Mouse (Mus musculus): ENCODE results near the gene Vav2. TPM values are rescaled to one million over a fixed set of nuclear protein-coding genes. Genes with fewer than 3 reads are reported as not detected.

Gene Vav2
- polyA plus RNA-seq, 1 experiment from 2014 or later = 3.2 TPM

- Histone ChIP-seq H3K36me3 (peaks cover 12% of the 10 kb centered on the region; the same call in 1 of the 2 replicates), H3K4me3 (replicated peaks) (no peak overlapping the region), H3K4me2 (no peak overlapping the region), H3K9me3 (replicated peaks) (no peaks in the 10 kb centered on the region), H3K9ac (no peak overlapping the region), H3K27ac (no peak overlapping the region), H3K27me3 (no peaks in the 10 kb centered on the region), H3K4me1 (replicated peaks) (no peaks in the 10 kb centered on the region)
- 73% methylated on average over 7 of the region's 7 CpGs for WGBS (ENCODE audit: insufficient replicate concordance)
- DNase-seq (no peak), ATAC-seq (ENCODE audit: low read depth) (no peak)
Measured at GRCm38 (mm10) chr2:27223012-27223421, 203.8 kb downstream of the Vav2 start.

GRCm38 (mm10) chr2:27218569-27218968, 208.3 kb downstream of the Vav2 start:
- ATAC-seq (ENCODE audit: low read depth) (no peak), DNase-seq (no peak)
- 79% methylated on average over 8 of the region's 8 CpGs for WGBS (ENCODE audit: insufficient replicate concordance)
- Histone ChIP-seq H3K9ac (no peak overlapping the region), H3K4me2 (no peak overlapping the region), H3K27me3 (no peaks in the 10 kb centered on the region), H3K27ac (no peak overlapping the region), H3K4me3 (replicated peaks) (no peak overlapping the region), H3K9me3 (replicated peaks) (no peaks in the 10 kb centered on the region), H3K4me1 (replicated peaks) (no peaks in the 10 kb centered on the region), H3K36me3 (peaks cover 8% of the 10 kb centered on the region; the same call in 1 of the 2 replicates)

DNA sequence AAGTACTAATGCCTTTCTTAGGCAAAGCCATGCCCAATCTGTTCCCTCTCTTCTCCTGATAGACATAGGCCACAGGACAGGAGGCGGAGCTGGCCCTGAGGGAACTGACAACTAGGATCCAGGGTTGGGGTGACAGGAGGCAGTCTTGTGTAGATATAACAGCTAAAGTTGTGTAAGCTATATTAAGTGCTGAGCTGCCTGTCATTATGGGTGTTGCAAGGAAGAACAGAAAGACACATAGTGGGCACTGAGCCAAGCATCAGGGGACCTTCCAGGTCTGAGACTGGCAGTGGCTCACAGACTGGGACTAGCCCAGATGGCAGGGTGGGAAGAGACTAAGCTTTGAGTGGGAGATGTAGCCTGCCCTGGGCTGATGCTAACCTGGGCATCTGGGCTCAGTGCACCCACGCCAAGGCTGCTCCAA, 208.7 kb downstream of the Vav2 start:
- no peak overlapping the region for H3K9ac ChIP-seq

DNA sequence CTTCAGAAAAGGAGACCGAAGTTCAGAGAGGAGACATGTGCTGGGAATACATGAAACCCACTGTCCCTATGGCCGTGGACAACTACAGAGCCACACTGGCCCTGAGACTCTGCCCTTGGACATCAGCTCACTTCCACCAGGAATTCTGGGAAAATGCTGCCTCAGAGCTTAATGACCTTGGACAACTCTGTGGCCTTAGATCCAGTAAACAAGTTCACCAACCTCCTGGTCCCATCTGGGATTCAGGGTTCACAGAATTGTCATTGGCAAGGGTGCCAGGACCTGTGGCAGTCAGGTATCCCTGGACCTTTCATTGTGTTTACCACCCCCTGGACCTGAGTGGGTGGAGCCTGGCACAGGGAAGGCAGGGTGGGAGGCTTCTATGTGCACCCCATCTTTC, 211.3 kb downstream of the Vav2 start:
- no peaks in the 10 kb centered on the region for H3K4me1 ChIP-seq (replicated peaks)

More for the DNA sequence above, 208.7 kb downstream of the Vav2 start:
- ATAC-seq (ENCODE audit: low read depth) (no peak), DNase-seq (no peak)
- Histone ChIP-seq H3K36me3 (peaks cover 8% of the 10 kb centered on the region; the same call in 1 of the 2 replicates), H3K27ac (no peak overlapping the region), H3K27me3 (no peaks in the 10 kb centered on the region), H3K4me1 (replicated peaks) (no peaks in the 10 kb centered on the region), H3K4me3 (replicated peaks) (no peak overlapping the region), H3K4me2 (no peak overlapping the region), H3K9me3 (replicated peaks) (no peaks in the 10 kb centered on the region)
- 53% methylated on average over 2 of the region's 2 CpGs for WGBS (ENCODE audit: insufficient replicate concordance)

More for the DNA sequence above, 211.3 kb downstream of the Vav2 start:
- no peak overlapping the region for H3K4me2 ChIP-seq
- DNase-seq = no peak
- no peak overlapping the region for H3K4me3 ChIP-seq (replicated peaks)
- ATAC-seq (ENCODE audit: low read depth) = no peak
- H3K9me3 ChIP-seq (replicated peaks) = no peaks in the 10 kb centered on the region
- peaks cover 4% of the 10 kb centered on the region; the same call in 1 of the 2 replicates for H3K36me3 ChIP-seq
- WGBS (ENCODE audit: insufficient replicate concordance) = 63% methylated on average over 2 of the region's 2 CpGs
- no peak overlapping the region for H3K27ac ChIP-seq
- no peaks in the 10 kb centered on the region for H3K27me3 ChIP-seq
- H3K9ac ChIP-seq = no peak overlapping the region

Small RNA genes within 50 kb of the gene (microRNA-seq; reads per million reads assigned to microRNA genes)
- gene Gm24049 (not detected), gene Mir7578 (not detected)

Other genes with a start within 250 kb of the Vav2 start
- gene Sardh, start 178.7 kb downstream of the Vav2 start, polyA plus RNA-seq (2015; fragmentation: Nextera tagmentation; extraction: Ambion mirVana) = 36.1 and 40.3 TPM in 2 replicates
- 0.48 and 0.60 TPM in 2 replicates for gene Brd3os, start 15.3 kb upstream of the Vav2 start, polyA plus RNA-seq (2015; fragmentation: Nextera tagmentation; extraction: Ambion mirVana)
- gene Brd3, start 80.6 kb upstream of the Vav2 start, polyA plus RNA-seq (2015; fragmentation: Nextera tagmentation; extraction: Ambion mirVana) = 25.0 and 37.2 TPM in 2 replicates
- gene Wdr5, start 88.1 kb upstream of the Vav2 start, polyA plus RNA-seq (2015; fragmentation: Nextera tagmentation; extraction: Ambion mirVana) = 32.1 and 35.9 TPM in 2 replicates
- gene Rxra, start 249.4 kb upstream of the Vav2 start, polyA plus RNA-seq (2015; fragmentation: Nextera tagmentation; extraction: Ambion mirVana) = 3.5 and 3.7 TPM in 2 replicates